Mouse (Mus musculus): ENCODE data around the gene Tifab.

Gene Tifab

GRCm38 (mm10) chr13:56181424-56181823 lies 2.7 kb upstream of the Tifab start:
- in situ Hi-C loops (cut with MboI, MseI), result no loop called here

DNA sequence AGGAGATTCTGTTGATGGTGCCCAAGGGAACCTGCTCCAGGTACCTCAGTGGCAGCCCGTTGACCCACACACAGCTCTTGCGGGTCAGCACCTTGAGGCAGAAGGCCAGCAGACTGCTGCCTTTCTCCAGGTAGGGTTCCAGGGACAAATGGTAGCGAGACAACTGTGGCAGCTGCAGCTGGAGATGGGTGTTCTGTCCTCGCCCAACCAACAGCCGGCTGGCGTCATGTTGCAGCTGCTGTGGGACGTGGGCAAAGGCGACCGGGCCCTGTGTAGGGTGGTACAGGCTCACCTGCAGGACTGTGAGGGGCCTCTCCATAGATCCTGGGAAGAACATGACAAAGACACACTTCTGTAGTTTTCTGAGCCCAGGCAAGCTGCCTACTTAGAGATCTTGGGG lies 2.4 kb downstream of the Tifab start:
- in situ Hi-C loops (cut with MboI, MseI), result no loop called here

DNA sequence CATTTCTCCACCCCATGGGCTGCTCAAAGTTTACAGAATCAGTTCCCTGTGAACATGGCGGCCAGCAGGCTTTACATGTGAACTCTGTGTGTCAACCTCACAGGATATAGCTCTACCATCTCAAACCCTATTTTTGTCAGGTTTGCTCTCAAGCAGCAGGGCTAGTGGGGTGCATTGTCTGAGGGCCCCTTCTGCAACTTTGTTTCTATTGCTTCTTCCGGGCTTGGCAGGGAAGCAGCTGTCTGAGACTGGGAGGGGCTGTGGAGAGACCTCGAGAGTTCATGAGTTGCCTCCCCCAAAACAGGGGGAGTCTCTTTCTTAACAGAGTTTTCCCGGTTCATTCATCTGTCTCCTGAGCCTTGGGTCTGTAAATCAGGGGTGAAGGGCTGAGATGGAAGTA lies 2.8 kb downstream of the Tifab start:
- in situ Hi-C loops (cut with MboI, MseI), result no loop called here

DNA sequence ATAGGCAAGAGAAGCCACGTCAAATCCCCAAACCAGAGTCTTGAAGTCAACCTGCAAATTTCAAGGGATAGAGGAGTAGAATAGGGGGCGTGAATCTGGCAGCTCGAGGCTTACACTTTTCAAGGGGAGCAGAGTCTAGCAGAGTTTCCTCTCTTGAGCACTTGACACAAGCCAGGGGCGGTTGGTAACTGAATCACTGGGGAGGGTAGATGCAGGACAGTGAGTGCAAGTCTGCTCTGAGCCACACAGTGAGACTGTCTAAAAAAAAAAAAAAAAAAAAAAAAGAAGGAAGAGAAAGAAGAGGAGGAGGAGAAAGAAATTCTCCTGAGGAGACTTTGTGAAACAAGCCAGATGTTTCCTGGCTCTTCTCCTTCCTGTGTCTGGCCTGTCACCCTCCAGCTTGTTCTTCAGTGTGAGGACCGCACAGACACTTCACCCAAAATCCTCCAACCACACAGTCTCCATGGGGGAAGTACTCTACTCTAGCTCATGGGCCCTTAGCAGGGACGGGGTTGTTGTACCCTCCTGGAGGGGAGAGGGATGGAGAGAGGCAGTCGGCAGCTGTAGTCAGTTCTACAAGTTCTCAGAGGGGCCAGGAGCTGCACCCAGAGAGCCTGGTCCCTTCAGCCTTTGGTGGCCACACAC lies 5.7 kb downstream of the Tifab start:
- in situ Hi-C loops (cut with MboI, MseI), result no loop called here

GRCm38 (mm10) chr13:56172106-56172505 lies 6.6 kb downstream of the Tifab start:
- in situ Hi-C loops (cut with MboI, MseI), result no loop called here

GRCm38 (mm10) chr13:56168403-56168781 lies 10.3 kb downstream of the Tifab start:
- in situ Hi-C loops (cut with MboI, MseI), result no loop called here

DNA sequence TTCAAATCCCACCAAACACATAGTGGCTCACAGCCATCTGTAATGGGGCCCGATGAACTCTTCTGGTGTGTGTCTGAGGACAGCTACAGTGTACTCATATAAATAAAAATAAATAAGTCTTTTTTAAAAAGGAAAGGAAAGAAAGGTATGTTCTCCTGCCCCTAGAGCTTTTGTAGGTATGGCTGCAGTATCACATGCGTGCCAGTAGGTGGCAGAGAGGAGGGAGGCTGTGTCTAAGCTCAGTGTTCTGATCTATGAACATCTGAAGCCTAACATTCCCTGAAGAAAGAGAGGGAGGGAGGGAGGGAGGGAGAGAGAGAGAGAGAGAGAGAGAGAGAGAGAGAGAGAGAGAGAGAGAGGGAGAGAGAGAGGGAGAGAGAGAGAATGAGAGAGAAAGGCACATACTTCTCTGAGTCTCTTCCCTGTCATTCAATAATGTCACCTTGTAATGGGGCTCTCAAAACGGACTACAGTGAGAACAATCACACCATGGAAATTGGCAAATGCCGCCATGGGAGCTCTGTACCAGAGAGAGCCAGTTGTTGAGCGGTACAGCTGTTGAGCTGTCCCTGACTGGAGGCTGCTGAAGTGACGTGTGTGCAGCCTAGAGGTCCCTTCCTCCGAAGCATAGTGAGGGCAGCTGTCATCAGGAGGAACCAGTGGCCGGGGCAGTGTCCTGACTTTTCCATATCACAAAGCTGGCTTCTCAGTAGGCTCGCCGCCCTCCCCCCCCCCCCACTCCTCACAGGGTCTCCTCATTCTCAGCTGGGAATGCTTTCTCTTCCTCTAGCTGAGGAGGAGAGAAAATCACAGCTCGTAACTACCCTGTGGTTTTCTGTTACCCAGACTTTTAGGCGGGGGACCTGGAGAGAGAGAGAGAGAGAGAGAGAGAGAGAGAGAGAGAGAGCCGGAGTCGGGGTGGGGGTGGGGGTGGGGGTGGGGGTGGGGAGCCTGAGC lies 11.0 kb downstream of the Tifab start:
- in situ Hi-C loops (cut with MboI, MseI), result no loop called here

DNA sequence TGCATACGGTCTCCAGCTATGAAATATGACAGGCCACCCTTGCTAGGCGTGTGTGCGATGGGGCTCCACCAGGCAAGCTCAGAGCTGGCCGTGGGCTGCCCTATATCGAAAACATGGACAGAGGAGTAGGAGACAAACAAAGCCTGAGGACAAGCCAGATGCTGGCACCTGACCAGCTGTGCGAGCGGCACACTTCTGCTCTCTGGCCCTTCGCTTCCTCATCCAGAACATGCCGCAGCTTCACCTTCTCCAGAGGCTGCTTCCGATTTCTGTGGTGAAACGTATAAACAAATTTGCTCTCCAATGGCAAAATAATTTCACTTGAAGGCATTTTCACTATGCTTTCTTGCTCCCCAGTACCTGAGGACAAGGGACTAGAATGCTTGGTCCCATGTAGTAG lies 13.1 kb downstream of the Tifab start:
- in situ Hi-C loops (cut with MboI, MseI), result no loop called here

DNA sequence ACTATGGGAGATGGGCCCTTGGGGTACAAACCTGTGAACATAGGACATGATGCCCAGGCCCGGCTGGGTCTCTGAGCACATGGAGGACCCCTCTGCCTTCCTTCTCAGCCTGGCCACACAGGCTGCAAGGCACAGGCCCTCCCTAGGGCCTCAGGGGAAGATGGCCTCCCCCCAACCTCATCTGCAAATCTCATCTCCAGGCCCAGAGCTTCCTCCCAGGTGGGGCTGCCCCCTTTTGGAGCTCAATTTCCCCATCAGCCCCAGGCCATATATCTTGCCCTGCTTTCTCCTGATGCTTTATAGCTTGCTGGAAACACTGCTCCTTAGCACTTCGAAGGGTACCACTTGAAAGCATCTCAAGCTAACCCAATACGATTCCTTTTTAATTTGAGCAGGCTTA lies 14.3 kb downstream of the Tifab start:
- in situ Hi-C loops (cut with MboI, MseI), result no loop called here

DNA sequence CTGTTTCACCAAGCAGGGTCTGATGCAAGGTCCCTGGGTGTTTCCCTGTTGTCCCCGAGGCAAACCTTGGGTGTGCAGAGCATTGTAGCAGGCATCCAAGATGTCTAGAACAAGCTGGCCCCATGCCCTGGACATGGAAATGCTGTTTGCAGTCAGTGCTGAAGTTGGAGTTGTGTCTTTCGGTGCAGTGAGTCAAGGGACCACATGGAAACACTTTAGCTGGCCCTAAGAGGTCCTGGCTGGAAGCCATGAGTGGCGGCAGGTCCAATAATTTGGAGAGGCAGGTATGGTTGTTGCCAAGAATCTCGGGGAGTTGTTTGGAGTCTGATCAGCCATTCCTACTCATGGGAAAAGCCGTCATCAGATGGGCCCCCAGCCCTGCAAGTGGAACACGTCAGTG lies 14.9 kb downstream of the Tifab start:
- in situ Hi-C loops (cut with MboI, MseI), result no loop called here

DNA sequence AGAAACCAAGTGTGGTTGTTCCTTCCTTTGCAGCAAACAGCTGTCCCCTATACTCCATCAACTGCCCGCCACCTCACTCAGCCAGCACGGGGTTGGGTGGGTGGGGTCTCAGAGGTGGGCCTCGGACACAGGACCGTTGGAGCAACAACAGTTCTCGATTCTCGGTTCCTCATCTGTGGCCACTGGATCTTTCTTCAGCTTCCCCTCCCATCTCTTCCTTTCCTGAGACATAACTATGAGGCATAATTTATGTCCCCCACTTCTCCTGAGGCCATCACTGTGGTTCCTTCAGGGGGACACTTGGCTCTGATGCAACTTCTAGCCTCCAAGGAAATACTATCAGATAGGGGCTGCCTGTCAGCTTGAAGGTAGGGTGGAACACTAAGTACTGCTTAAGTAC lies 15.8 kb downstream of the Tifab start:
- in situ Hi-C loops (cut with MboI, MseI), result no loop called here

DNA sequence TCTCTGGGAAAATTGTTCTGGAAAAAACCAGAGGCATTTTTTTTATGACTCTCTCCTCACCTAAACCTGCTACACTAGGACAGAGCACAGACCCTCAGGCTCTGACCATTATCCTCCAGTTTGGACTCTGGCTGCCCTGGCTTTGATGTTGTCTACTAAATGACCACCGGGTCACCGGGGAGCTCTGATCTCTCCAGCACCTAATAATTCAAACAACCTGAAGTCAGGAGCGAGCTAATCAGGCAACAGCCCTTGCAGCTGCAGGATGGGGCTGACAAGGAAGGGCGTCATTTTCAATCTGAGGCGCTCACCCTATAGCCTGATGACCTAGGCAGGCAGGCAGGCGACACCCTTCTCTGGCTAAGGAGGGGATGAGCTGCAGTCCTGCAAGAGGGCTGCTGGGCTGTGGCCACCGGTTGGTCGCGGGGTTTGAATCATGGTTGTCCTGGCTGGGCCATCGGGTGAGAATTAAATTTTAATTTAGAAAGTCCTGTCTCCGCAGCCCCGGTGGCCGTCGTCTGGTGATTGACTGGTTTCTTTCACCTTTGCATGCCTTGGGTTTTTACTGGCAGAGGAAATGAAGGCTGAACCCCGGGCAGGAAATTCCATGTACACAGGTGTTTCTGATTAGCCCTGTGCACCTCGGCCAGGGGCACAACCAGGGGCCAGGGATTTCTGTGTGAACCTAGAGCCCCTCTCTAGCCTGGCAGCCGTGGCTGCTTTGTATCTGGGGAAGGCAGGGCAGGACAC lies 18.9 kb downstream of the Tifab start:
- in situ Hi-C loops (cut with MboI, MseI), result no loop called here

- in situ Hi-C loops (cut with MboI, MseI), result no loop called here
These were observed 19.6 kb downstream of the Tifab start for GRCm38 (mm10) chr13:56159016-56159601.

DNA sequence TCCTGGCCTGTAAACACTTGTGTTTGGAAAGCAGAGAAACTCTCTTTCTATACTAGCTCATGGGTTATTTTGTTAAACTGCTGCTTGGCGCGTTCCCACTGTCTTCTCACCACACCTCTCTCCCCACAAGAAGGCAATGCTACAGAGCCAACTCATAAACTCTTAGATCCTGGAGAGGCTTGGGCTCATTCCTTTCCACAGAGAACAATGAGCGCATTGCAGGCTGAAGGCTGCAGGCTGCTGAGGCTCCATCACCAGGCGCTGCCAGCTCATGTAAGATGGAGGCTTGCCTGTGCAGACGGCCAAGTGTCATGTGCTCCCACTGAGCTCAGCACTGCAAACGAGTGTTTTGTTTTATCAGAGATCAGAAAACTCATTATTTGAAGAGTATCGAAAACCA lies 23.0 kb downstream of the Tifab start:
- in situ Hi-C loops (cut with MboI, MseI), result no loop called here

GRCm38 (mm10) chr13:56155048-56155447 lies 23.6 kb downstream of the Tifab start:
- in situ Hi-C loops (cut with MboI, MseI), result no loop called here

- in situ Hi-C loops (cut with MboI, MseI), result no loop called here
These were observed 25.8 kb downstream of the Tifab start for GRCm38 (mm10) chr13:56152773-56153460.

- in situ Hi-C loops (cut with MboI, MseI), result no loop called here
These were observed 27.1 kb downstream of the Tifab start for GRCm38 (mm10) chr13:56151404-56152226.

DNA sequence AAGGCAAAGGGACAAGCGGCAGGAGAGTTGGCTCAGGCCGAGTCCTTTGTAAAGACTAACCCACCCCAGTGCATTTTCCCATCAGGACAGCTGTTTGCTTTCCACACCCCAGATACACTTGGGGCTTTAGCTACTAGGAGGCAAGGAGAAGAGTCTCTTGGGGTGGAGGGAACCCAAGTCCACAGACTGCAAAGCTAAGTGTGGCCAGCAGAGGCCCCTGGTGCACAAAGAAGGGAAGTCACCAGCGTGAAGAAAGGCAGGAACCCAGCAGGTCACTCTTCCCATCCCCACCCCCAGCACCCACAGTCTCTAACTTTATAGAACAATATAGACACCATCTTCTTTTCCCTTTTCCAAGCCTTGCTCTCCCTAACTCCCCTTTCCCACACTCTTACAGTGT lies 33.2 kb downstream of the Tifab start:
- in situ Hi-C loops (cut with MboI, MseI), result no loop called here

DNA sequence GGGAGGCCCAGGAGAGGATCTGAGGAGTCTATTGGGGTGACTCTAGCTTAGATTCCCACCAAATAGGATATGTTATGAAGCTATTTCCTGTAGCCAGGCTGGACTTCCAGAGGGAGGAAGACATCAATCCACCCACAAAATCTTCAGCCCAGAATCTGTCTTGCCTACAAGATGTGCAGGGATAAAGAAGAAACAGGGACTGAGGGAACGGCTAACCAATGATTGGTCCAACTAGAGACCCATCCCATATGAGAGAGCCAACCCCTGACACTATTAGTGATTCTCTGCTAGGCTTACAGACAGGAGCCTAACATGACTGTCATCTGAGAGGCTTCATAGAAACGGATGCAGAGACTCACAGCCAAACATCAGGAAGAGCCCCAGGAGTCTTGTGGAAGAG lies 34.7 kb downstream of the Tifab start:
- in situ Hi-C loops (cut with MboI, MseI), result no loop called here

DNA sequence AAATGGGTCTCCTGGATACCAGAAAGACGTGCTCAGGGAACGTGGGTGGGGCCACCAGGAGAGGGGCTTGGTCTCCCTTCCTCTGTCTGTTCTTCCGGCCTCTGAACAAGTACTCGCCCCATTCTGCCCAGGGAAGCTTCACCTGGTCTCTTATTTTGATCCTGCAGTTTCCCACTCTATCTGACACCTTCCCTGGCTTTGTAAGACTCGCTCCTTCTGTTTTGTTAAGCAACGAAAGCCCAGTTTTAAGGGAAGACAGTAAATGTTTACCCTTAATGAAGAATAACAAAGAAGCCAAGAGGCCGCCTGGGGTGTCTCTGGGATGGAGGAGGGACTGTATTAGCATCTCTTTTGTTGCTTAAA lies 35.6 kb downstream of the Tifab start:
- in situ Hi-C loops (cut with MboI, MseI), result no loop called here

All from T-helper 1 cell (primary cell).